Mouse (Mus musculus) T-helper 17 cell (primary cell): ENCODE measurements around the gene Rfc2.

Source experiments
- in situ Hi-C, 2 experiments: fragments of 300-600 bp; cut with MboI, MseI; formaldehyde crosslinking; loops; 1 replicate in 1 of 2; 2 replicates in 1 of 2; pipeline ENCODE4 v1.15.1; 2025; ENCODE audit warnings: high pct_unique_total_duplicates in 2 of 2

Gene Rfc2

DNA sequence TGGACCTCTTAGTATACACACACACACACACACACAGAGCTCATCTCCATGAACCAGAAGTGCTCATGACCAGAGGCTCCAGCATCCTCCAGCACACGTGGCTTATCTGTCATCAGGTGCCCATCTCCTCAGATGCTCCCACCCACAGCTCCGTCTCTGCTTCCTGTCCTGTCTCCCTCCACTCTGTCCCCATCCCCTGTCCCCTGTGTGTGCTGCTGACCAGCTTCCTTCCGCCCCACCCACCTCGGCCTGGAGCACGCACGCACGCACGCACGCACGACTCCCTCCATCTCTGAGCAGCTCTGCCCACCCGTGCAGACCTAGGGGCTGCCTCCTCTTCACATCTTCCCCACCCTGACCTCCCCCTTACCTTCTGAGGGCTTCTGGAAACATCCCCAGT is 23.2 kb downstream of the Rfc2 start:
- in situ Hi-C loops: no loop called here

DNA sequence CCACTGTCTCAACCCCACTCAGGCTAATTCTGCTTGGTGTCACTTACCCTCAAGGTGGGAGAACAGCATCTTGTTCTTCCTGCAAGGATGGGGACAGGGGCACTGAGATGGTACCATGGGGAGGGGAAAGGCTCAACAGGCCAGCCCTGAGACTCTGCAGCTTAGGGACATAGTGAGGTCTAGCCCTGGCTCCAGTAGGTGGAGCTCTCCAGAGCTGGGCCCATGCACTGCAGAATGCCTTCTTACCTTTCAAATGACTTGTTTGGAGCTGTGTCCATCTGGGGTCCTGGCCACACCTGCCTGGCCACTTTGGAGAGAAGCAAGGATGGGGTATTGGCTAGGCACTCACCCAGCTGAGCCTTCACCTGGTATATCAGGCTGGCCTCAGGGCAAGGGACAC is 25.1 kb downstream of the Rfc2 start:
- in situ Hi-C loops: no loop called here

DNA sequence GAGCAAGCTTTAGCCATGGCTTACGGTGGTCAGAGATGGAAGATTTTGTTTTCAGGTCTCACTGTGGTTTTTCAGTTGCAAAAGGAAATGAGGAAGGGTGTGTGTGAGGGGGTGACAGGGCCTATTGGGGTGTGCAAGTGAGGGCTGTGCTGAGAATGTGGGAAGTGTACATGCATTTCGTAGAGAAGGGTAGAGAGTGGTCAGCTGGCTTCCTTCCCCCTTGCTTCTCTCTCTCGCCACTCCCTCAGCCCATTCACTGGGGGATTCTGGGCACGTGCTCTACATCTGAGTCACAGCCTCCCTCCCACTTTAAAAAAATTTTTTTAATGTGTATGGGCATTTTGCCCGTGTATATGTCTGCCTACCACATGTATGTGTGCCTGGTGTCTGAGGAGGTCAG is 26.0 kb downstream of the Rfc2 start:
- in situ Hi-C loops: no loop called here

DNA sequence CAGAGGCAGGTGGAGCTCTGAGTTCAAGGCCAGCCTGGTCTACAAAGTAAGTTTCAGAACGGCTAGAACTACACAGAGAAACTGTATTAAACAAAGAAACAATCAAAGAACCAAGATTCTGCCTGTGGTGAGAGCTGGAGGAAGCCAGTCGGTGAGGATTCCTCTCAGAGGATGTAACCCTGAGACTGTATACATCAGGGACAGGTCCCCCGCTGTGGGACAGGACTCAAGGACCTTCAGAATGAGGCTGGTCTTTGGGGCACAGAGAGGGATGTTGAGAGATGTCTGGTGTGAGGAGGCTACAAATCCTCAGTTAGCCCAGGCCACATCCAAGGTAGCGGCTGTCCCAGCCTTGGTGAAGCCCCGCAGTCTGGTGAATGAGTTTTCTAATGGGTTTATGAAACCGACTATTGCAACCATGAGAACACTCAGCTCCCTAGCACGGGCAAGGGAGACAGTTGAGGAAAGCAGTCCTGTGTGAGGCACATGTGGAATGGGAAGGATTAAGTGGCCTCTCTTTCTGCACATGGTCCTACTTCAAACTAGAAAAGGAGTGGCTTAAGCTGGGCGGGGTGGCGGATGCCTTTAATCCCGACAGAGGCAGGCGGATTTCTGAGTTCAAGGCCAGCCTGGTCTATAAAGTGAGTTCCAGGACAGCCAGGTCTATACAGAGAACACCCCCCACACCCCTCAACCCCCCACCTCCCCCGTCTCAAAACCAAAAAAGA is 28.9 kb downstream of the Rfc2 start:
- in situ Hi-C loops: loop anchor here in 1 of 2 experiments (10.0 kb wide), 1 partner anchor 105 kb away; no protein-coding TSS in a partner anchor

DNA sequence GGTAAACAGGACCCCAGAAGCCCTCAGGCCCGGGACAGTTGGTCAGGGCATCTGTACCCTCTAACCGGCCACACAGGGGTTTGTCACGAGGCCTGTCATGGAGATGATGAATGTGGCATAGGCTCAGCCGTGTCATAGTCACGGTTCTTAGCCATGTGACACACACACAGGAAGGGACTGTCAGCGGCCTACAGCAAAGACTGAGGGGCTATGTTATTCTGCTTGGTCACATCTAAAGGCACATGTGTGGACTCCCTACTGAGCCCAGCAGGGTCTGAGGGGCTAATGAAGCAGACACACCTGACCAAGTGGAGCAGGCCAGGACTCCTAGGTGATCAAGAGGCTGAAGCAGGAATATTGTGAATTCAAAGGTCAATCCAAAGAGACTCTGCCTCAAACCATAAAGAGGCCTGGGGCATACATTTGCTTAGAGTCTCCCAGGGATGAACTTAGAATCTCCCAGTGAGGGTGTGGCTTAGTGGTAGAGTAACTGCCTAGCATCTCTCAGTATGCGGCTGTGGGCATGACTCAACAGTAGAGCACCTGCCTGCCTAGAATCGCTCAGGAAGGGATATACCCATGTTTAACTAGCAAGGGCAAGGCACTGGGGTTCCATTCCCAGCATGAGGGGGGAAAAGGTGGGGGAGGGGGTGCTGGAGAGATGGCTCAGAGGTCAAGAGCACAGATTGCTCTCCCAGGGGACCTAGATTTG is 30.8 kb downstream of the Rfc2 start:
- in situ Hi-C loops: loop anchor here in 1 of 2 experiments (10.0 kb wide), 1 partner anchor 107 kb away; no protein-coding TSS in a partner anchor

DNA sequence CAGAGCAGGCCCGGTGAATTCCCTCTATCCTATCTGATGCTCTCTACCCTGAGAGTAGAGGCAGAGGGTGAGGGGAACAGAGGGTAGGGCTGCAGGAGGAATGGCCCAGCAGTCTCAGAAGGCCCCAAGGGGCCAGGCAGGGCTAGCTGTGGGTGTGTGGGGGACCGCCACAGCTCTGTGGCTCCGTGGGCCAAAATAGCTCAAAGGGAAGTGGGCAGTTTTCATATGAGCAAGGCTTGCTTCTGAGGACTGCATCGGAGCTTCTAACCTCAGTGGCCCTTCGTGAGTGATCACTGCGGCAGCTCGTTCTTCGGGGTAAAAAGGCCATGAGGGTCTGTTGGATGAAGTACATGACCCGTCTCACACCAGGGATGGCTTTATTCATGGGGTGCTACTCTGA is 32.6 kb downstream of the Rfc2 start:
- in situ Hi-C loops: loop anchor here in 1 of 2 experiments (10.0 kb wide), 1 partner anchor 109 kb away; no protein-coding TSS in a partner anchor

DNA sequence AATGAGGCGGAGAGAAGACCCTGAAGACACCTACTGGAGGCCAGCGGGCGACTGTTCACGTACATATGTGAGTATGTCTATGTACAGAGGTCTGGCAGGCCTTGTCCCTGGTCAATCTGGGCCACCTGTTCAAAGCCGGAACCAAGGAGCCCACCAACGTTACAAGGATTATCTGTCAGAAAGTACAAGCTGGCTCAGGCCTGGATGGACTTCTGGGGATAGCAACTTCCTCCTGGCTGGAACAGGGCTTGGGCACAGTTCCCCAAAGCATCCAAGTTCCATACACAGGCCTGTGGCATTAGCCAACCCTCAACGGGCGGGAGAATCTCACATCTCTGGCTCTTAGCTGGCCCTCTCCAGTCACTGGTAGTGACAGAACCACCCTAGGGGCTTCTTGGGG is 33.1 kb downstream of the Rfc2 start:
- in situ Hi-C loops: loop anchor here in 1 of 2 experiments (10.0 kb wide), 1 partner anchor 109 kb away; no protein-coding TSS in a partner anchor

DNA sequence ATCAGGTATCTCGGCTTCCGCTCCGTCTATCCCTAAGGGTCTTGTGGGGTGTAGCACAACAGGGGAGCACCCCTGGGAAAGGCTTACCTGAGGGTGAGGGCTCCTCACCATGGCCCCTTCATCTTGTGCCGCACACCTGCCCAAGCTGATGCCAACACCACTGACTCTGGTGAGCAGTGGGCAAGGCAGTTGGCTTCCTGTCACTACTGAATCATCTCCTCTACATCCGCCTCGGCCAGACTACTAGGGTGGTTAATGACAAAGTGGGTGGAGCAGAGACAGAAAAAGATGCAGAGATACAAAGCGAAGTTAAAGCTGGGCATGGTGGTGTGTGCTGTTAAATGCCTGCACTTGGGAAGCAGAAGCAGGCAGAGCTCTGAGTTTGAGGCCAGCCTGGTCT is 33.6 kb downstream of the Rfc2 start, which contains the start of gene Lat2:
TSS of gene Lat2 (minus strand) at position 224 of the 400 bp plus-strand sequence.
- in situ Hi-C loops: loop anchor here in 1 of 2 experiments (10.0 kb wide), 1 partner anchor 110 kb away; no protein-coding TSS in a partner anchor

DNA sequence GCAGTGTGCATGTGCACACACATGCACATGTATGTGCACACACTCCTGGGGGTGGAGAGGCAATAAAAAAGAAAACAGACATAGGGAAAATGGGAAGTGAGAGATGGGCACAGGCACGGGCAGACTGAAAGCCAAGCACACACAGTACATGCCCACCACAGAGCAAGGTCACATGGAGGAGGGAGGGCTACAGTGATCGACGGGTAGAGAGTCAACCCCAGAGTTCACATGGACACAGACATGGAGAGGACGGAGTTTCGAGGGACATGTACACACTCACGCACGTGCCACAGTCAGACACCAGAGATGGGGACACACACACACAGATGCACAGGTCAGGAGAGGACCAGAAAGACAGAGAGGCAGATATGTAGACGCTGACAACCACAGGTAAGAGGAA is 34.2 kb downstream of the Rfc2 start:
- in situ Hi-C loops: loop anchor here in 1 of 2 experiments (10.0 kb wide), 1 partner anchor 111 kb away; no protein-coding TSS in a partner anchor

DNA sequence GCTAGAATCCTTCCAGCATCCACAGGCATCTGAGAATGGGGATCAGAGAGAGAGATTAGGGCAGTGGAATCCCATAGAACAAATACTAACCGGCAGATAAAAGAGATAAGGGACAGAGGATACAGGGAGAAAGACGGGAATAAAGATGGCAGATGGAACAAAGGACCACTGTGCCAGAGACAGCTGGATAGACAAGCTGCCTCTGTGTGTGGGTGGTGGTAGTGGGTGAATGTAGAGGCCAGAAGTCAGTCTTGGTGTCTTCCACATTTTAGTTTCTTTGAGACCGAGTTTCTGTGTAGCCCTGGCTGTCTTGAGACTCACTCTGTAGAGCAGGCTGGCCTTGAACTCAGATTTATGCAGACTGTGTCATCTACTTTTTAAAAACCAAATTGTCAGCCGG is 34.6 kb downstream of the Rfc2 start:
- in situ Hi-C loops: loop anchor here in 1 of 2 experiments (10.0 kb wide), 1 partner anchor 111 kb away; no protein-coding TSS in a partner anchor

DNA sequence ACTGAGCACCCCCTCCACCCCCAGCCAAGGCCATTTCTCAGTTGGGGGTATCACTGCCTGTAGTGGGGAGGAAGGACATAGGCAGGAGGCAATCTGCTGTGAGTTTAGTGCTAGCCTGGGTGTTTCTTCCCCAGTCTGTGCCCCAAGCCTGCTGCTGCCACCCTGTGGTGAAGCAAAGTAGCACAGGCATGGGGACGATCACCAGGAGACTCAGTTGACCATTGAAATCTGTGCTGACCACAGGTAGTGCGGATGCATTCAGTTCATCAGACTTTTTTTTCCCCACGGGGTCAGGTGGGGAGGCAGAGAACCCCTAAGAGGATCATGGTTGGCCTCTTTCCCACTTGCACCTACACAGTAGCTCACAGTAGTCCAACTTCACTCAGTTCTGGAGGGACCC is 35.9 kb downstream of the Rfc2 start:
- in situ Hi-C loops: loop anchor here in 1 of 2 experiments (10.0 kb wide), 1 partner anchor 112 kb away; no protein-coding TSS in a partner anchor

DNA sequence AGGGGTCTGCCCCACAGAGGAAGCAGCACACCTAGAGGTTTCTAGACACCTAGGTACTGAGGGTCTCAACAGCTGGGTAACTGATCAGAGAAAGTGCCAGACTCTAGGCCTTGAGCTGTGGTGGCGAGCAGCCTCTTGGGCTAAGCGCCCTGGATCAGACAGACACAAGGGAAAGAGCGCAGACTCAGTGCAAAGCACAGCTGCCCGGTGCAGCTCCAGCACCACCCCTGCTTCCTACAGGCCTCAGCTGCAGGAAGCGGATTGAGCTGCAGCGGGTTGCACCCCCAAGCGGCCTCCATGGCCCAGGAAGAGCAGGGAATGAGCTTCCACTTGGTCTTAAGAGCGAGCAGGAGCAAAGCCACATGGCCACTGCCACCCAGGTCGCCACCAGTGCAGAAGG is 39.3 kb downstream of the Rfc2 start:
- in situ Hi-C loops: no loop called here

DNA sequence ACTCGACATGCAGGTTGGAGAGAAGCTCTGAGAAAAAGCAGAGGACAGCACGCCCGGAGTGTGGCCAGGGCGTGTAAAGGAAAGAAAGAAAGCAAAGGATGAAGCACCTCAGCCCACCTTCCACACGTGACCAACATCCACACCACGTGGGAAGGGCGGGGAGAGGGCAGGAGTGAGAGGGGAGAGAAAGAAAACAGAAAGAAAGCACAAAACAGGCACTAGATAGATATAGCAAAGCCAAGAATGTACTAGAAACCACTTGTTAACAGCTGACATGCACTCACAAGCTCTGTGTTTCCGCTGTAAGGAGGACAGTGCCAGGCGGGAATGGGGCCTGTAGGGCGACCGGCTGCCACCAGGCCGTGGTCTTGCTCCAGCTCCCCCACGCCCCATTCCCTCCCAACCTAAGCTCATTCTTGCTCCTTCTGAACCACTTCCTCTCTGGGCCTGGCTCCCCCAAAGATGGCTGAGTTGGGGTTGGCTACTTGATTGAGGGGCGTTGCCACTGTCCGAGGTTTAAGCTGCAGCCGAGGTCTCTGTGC is 40.0 kb downstream of the Rfc2 start:
- in situ Hi-C loops: no loop called here

DNA sequence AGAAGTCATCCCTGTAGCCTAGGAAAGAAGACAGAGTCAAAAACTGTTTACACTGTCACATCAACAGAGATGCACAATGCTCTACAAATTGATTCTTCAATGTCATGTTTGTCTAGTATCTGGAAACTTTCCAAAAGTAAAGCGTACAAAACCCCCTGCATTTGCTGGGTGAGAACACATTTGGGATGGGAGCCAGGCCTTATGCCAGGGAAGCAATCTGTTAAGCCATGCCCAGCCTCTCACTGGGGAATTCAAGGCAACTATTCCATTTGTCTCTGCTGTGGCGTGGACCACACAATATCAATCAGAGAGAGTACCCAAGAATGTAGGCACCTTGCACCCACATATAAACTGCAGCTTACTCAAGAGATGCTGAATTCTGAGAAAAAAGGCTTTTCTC is 40.9 kb downstream of the Rfc2 start:
- in situ Hi-C loops: no loop called here

DNA sequence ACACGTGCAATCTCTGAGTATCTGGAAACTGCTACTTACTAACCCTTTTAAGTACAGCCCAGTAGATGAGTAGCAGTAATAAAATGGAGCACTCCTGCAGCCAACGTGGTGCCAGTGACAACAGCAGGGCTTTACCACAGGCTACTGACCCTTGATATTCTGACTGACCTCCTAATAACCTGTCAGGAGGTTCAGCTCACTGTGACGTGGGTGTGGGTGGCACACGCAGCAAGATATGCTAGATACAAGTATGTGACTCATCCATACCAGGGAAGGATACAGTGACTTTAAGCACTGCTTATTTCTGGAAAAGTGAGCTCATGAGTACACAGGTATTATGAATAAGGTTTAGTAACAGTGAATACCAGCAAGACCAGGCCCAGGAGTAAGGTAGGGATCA is 48.3 kb downstream of the Rfc2 start:
- in situ Hi-C loops: no loop called here

DNA sequence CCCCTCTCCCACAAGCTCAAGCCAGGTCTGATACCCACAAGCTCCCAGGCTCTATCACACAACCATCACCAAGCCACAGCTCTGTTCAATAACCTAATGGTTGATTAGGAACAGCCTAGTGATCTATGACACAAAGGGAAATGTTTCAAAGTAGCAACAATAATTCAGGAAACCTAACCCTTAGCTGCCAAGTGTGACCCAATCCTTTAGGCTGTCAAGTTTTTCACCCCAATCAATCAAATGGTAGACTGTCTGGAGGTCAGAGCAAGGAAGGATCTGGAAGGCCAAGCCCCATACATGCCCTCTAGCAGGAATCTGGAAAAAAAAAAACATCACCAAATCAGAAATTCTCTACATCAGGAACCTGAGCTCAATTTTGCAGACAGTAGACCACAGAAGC is 49.7 kb downstream of the Rfc2 start:
- in situ Hi-C loops: no loop called here

DNA sequence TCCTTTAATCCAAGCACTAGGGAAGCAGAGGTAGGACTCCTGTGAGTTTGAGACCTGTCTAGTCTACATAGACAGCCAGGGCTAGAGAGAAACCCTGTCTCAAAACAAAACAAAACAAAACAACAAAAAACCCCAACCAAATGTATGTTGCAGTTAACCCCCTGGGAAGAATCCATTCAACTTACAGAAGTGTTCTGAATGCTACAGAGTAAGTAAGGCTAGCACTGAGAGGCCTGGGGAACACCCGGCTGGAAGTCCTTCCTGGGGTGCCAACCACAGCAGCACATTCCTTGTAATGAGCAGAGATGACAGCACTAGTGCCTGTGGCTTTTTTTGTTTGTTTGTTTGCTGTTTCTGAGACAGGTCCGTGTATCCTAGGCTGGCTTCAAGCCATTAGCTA is 51.7 kb downstream of the Rfc2 start:
- in situ Hi-C loops: no loop called here

DNA sequence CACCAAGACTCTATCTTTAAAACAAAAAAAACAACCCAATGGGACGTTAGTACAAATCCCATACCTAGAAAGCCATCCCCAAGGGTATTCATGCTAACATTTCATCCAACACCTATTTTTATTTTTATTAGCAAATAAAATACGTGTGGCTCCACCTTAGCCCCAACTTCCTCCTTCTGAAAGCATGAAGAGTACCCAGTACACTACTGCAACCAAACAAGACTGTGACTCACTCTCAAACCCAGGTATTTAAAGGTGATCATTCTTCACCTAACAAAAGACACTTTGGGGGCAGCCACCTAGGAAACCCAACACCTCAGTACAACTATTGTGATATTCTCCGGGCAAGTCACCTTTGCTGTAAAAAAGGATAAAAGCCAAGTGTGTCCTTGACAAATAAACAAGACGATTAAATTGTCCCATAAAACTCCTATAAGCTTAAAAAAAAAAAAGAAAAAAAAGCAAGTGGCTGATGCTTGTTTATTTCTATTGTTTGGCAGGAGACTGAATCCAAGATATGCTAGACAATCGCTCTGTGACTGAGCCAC is 56.7 kb downstream of the Rfc2 start:
- in situ Hi-C loops: no loop called here

DNA sequence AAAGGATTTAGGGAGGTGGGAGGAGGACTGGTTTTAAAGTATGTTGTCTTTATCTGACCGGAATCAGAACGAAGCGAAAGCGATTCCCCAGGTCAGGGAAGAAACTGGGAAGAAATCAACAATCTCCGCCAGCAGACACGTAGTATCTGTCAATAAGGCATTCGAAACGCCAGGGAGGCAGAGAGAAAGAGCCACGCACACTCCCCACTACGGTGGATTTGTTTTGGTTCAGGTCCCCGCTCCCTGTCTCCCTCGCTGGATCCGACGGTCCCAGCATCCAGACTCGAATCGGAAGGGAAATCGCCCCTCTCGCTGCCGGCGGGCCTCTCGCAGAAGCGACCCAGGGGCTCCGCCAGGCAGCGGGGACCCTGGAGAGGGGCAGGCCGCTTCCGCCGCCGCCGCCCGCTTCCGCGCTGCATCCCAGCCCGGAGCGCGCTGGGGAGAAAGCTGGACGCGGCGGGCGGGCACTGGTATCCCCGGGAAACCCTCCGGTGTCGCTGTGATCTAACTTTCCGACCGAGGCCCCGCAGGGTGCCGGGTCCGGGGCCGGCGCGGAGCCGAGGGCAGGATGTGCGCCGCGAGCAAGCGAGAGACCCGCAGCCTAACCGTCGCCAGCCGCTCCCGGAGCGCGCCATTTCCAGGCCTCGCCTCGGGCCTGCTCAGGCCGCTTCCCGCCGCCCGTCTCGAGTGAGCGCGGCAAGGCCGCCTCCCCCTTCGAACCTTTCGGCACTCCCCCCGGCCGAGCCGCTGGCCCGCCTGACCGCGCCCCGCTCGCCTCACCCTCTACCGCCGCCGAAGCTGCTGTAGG is 57.5 kb downstream of the Rfc2 start:
- in situ Hi-C loops: no loop called here

DNA sequence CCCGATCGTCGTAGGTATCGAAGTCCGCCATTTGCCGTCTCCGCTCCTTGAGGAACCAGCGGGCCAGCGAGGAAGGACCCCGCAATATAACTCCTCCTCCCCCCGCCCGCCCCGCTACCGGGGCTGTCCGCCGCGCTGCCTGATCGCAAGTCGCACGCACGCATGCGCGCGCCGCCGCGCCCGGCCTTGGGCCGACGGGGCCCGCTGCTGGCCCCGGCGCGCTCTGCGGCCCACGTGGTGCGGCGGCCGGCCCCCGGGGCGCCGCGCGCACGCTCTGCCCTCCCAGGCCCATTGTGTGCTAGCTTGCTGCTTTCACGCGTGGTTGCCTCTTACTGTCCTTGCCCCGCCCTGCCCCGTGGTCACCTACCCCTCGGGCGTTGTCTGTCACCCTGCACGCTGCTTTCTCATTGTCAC is 58.1 kb downstream of the Rfc2 start, which contains the start of gene Eif4h:
TSS of gene Eif4h (minus strand) at position 222 of the 414 bp plus-strand sequence.
- in situ Hi-C loops: no loop called here

DNA sequence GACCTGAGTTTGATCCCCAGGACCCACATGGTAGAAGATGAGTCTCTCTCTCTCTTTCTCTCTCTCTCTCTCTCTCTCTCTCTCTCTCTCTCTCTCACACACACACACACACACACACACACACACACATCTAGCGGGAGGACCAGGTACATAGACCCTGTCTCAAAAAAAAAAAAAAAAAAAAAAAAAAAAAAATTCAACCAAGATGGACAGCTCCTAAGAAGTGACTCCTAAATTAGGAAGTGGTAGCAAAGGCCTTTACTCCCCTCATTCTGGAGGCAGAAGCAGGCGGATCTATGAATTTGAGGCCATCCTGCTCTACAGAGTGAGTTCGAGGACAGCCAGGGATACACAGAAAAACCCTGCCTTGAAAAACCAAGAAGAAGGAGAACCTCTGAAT is 59.2 kb downstream of the Rfc2 start:
- in situ Hi-C loops: no loop called here
